Mouse (Mus musculus) lung, postnatal 0 days (tissue): Measurements from ENCODE around the gene Olfr1444.

Experiments
- CTCF ChIP-seq: IDR thresholded peaks from 2 replicates; pipeline ENCODE4 v1.5.1; 2016; ENCODE audit warnings: antibody characterized with exemption, mild to moderate bottlenecking
- EP300 ChIP-seq: IDR thresholded peaks from 2 replicates; pipeline ENCODE4 v1.6.1; 2016; ENCODE audit warnings: antibody characterized with exemption, mild to moderate bottlenecking, control low read depth

GRCm38 (mm10) chr19:12893424-12893823, 36.3 kb downstream of the Olfr1444 start, which contains the start of gene Olfr1446:
- TF ChIP-seq CTCF (no peak), EP300 (no peak)
